Mouse (Mus musculus) neural tube, embryonic 11.5 days (tissue): ENCODE measurements around the gene Mtf1. TPM values are rescaled to one million over a fixed set of nuclear protein-coding genes. Genes with fewer than 3 reads are reported as not detected.

Source experiments
- ATAC-seq: fragments of 200-750 bp; cut with Nextera tagmentation; 2 replicates; pipeline ENCODE4 v1.8.0; 2017; ENCODE audit warnings: moderate number of reproducible peaks, mild to moderate bottlenecking, moderate TSS enrichment, moderate library complexity; ENCODE audit not compliant: insufficient read depth, low FRiP score, low TSS enrichment
- DNase-seq: peaks from one replicate; pipeline ENCODE4 v3.0.0-alpha.2; 2015; ENCODE audit warnings: low spot score
- H3K27ac ChIP-seq: fragments of 300-500 bp; sonication (generic); 2 replicates; pipeline ENCODE4 v1.5.1; 2014; ENCODE audit warnings: low read depth, mild to moderate bottlenecking, low read length
- H3K27me3 ChIP-seq: fragments of 300-500 bp; sonication (generic); 2 replicates; pipeline ENCODE4 v1.6.1; 2014; ENCODE audit warnings: mild to moderate bottlenecking, low read length, mixed read lengths; ENCODE audit not compliant: control insufficient read depth, insufficient read depth
- H3K36me3 ChIP-seq: fragments of 300-500 bp; sonication (generic); 2 replicates; pipeline ENCODE4 v1.6.1; 2014; ENCODE audit warnings: mild to moderate bottlenecking, low read length, moderate library complexity, mixed read lengths; ENCODE audit not compliant: control insufficient read depth, insufficient read depth
- H3K4me1 ChIP-seq: fragments of 300-500 bp; sonication (generic); 2 replicates; pipeline ENCODE4 v1.6.1; 2014; ENCODE audit warnings: low read length, mixed read lengths; ENCODE audit not compliant: control insufficient read depth, insufficient read depth
- H3K4me2 ChIP-seq: fragments of 300-500 bp; sonication (generic); 2 replicates; pipeline ENCODE4 v1.6.1; 2014; ENCODE audit warnings: low read depth, mild to moderate bottlenecking, moderate library complexity
- H3K4me3 ChIP-seq: fragments of 300-500 bp; sonication (generic); 2 replicates; pipeline ENCODE4 v1.5.1; 2014; ENCODE audit warnings: low read depth, low read length
- H3K9ac ChIP-seq: fragments of 300-500 bp; sonication (generic); 2 replicates; pipeline ENCODE4 v1.6.1; 2014; ENCODE audit warnings: mild to moderate bottlenecking, low read length
- H3K9me3 ChIP-seq: fragments of 300-500 bp; sonication (generic); 2 replicates; pipeline ENCODE4 v1.6.1; 2016; ENCODE audit warnings: low read length; ENCODE audit not compliant: control insufficient read depth
- WGBS: fragments of 180-500 bp; shearing (Covaris S2); extraction: QIAGEN DNeasy Blood & Tissue Kit; methylation state at CpG from one replicate; pipeline ENCODE4 v1.1.7; 2014; 5-methylcytosine and 5-hydroxymethylcytosine counted together
- polyA plus RNA-seq: library from polyadenylated mRNA; unstranded; fragments of >200 nt; fragmentation: Nextera tagmentation; extraction: Ambion mirVana; gene quantifications from 2 replicates; pipeline ENCODE4 v1.2.1, GENCODE M21; 2014

Gene Mtf1
- 15.3 and 16.0 TPM in 2 replicates for polyA plus RNA-seq

- ATAC-seq (peak; percentile 72), DNase-seq (peak; percentile 92)
- peak within 1 kb of the TSS; percentile 73 for H3K4me3 ChIP-seq
- H3K9me3 ChIP-seq, result no peaks in the 10 kb centered on the region
- H3K4me1 ChIP-seq, result peaks cover 7% of the 10 kb centered on the region
- peak within 1 kb of the TSS; percentile 95 for H3K27ac ChIP-seq
- peak within 1 kb of the TSS; percentile 94 for H3K9ac ChIP-seq
- H3K36me3 ChIP-seq, result peaks cover 2% of the 10 kb centered on the region; the same call in 1 of the 2 replicates
- peak within 1 kb of the TSS; percentile 89 for H3K4me2 ChIP-seq
- no peaks in the 10 kb centered on the region for H3K27me3 ChIP-seq
- 3% methylated on average over 20 of the region's 21 CpGs for WGBS
These were observed at the start of gene Mtf1 for GRCm38 (mm10) chr4:124801552-124802308. Mtf1 (plus strand) TSS chr4:124802104.

DNA sequence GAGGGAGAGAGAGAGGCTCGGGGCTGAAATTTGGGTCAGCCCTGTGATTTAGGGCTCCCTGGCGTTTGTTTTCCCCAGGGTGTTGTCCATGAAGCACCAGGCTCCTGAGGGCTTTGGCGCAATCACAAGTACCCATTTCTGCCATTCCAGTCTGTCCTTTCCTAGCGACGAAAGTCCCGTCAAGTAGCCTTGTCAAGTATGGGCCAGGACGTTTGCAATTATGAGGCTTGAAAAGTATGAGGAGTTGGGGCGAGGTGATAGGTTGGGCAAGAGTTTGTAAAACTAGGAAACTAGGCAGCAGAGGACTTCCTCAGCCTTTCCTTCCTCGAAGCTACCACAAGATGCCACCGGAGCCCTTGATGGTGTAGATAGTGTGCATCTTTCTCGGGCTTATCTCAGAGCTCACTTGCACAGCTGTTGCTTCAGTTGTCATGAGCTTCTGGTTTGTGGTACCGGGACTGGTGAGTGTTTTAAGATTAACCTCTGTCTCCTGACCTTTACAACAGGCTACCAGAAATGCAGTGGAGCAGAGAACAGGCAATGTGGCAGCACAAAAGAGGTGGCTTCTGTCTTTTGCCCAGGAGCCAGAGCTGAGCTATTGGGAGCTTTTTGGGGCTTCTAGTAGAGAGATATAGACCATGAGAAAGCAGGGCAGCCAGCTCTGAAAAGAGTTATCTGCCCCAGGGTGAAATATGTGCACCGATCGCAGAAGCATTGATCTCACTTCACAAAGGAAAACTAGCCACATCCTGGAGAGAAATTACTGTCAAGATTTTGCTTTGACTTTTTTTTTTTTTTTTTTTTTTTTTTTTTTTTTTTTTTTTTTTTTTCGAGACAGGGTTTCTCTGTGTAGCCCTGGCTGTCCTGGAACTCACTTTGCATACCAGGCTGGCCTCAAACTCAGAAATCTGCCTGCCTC, 49.4 kb upstream of the Mtf1 start:
- 19% methylated on average over 14 of the region's 15 CpGs for WGBS

DNA sequence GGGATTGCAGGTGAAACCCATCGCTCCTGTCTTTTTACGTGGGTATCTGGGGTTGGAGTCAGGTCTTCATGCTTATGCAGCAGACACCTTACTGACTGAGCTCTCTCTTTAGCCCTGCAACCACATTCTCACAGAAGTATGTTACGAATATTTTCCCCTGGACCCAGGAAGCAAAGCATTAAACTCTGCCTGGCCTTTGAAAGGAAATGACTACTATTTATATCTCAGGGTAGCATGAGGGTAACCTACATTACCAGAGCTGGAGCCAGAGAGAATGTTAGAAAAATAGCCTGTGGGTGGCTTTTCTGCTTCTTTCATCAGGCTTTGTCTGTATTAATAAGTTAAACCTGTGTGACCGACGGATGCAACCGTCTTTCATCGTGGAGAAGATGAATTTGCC, 46.4 kb upstream of the Mtf1 start:
- WGBS, result 83% methylated on average over 7 of the region's 7 CpGs
- ATAC-seq (no peak), DNase-seq (no peak)
- H3K4me3 ChIP-seq, result no peak overlapping the region
- peaks cover 10% of the 10 kb centered on the region for H3K4me1 ChIP-seq
- no peaks in the 10 kb centered on the region for H3K9me3 ChIP-seq
- H3K27ac ChIP-seq, result no peak overlapping the region
- H3K4me2 ChIP-seq, result no peak overlapping the region
- H3K9ac ChIP-seq, result no peak overlapping the region
- H3K36me3 ChIP-seq, result no peaks in the 10 kb centered on the region
- H3K27me3 ChIP-seq, result no peaks in the 10 kb centered on the region

More for the DNA sequence above, 49.4 kb upstream of the Mtf1 start:
- no peak for ATAC-seq
- H3K9me3 ChIP-seq, result no peaks in the 10 kb centered on the region
- DNase-seq, result no peak
- H3K9ac ChIP-seq, result no peak overlapping the region; the same call in 1 of the 2 replicates
- peak overlapping the region; percentile 70 for H3K4me3 ChIP-seq
- peak overlapping the region; percentile 97 for H3K4me2 ChIP-seq
- H3K27ac ChIP-seq, result no peak overlapping the region
- H3K36me3 ChIP-seq, result no peaks in the 10 kb centered on the region
- H3K27me3 ChIP-seq, result no peaks in the 10 kb centered on the region
- peaks cover 10% of the 10 kb centered on the region for H3K4me1 ChIP-seq

- DNase-seq, result no peak
- H3K4me2 ChIP-seq, result no peak overlapping the region
- no peaks in the 10 kb centered on the region for H3K36me3 ChIP-seq
- WGBS, result 86% methylated on average over 7 of the region's 7 CpGs
- no peak overlapping the region for H3K4me3 ChIP-seq
- H3K27ac ChIP-seq, result no peak overlapping the region
- H3K9me3 ChIP-seq, result no peaks in the 10 kb centered on the region
- ATAC-seq, result no peak
- H3K27me3 ChIP-seq, result no peaks in the 10 kb centered on the region
- H3K9ac ChIP-seq, result no peak overlapping the region
- H3K4me1 ChIP-seq, result no peaks in the 10 kb centered on the region
These were observed 42.5 kb upstream of the Mtf1 start for GRCm38 (mm10) chr4:124759305-124759811.

DNA sequence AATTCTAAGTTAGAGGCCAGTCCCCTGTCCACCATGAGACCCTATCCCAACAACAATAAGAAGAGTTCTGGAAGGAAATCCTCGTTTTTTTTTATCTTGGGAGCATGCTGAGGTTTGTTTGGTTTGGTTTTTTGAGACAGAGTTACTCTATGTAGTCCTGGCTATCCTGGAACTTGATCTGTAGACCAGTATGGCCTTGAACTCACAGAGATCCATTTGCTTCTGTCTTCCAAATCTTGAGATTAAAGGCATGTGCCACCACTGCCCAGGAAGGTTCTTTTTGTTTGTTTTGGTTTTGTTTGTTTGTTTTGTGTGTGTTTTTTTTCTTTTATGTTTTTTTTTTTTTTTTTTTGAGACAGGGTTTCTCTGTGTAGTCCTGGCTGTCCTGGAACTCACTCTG, 40.7 kb upstream of the Mtf1 start:
- Histone ChIP-seq H3K4me1 (no peaks in the 10 kb centered on the region), H3K36me3 (no peaks in the 10 kb centered on the region), H3K27ac (no peak overlapping the region), H3K9me3 (no peaks in the 10 kb centered on the region), H3K4me3 (no peak overlapping the region), H3K4me2 (no peak overlapping the region), H3K9ac (no peak overlapping the region), H3K27me3 (no peaks in the 10 kb centered on the region)
- DNase-seq (no peak), ATAC-seq (no peak)
- WGBS, result 61% methylated on average over 1 of the region's 1 CpGs

DNA sequence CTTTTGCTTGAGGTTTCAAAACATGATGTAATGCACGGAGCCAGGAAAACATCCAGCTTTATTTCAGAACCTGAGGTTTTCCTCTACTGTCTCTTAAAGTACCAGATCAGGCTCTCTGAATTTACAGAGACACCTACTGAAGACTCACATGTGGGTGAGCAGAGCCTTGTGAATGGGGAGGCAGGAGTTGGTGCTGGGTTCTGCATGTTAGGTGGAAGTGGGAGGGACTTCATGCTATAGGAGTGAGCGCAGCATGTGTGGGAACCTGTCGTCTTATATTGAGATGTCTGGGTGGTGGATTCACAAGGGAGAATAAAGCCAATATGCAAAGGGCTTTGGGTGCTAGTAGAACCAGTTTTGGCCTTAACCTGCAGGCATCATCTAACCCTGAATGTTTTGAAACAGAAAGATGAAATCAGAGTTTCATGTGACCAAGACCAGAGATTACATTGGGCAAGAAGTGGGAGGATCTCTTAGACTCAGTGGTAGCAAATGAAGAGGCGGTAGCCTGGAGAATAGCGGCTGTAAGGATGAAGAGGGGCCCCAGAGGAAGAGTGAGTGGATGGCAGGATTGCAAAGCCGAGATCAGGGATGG, 38.9 kb upstream of the Mtf1 start:
- Histone ChIP-seq H3K27ac (no peak overlapping the region), H3K36me3 (no peaks in the 10 kb centered on the region), H3K4me2 (no peak overlapping the region), H3K27me3 (no peaks in the 10 kb centered on the region), H3K4me3 (no peak overlapping the region), H3K4me1 (no peaks in the 10 kb centered on the region), H3K9me3 (no peaks in the 10 kb centered on the region), H3K9ac (no peak overlapping the region)
- 88% methylated on average over 6 of the region's 6 CpGs for WGBS
- no peak for ATAC-seq
- DNase-seq, result no peak

DNA sequence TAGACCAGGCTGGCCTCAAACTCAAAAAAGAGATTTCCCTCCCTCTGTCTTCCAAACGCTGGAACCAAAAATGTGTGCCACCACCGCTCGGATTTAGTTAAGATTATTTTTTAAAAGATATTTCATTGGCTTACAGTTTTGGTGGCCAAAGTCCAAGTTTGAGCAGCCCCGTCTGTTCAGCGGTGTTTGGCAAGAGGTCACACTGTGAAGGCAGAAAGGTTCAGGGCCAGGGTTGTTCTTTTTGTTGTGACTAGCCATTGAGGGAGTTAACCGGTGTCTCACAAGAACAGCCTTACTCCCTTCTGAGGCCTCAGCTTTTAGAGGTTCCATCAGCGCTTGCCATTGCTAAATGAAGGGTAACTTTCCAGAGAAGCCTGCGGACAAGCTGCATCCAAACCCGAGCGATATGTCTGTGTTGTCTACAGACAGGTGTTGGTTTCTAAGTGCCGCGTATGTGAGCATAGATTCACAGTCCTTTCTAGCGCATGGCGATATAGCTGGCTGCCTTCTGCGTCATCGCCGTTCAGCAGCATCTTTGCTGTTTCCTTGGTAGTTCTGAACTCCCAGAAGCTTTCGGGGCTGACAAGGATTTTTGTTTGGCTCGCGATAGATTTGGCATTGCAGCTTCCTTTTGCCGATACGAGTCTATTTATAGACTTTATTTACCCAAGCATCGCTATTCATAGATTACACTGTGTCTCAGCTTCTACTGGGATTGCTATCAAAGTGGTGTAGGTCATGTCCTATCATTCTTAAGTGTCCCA, 35.9 kb upstream of the Mtf1 start:
- no peak overlapping the region for H3K4me2 ChIP-seq

DNA sequence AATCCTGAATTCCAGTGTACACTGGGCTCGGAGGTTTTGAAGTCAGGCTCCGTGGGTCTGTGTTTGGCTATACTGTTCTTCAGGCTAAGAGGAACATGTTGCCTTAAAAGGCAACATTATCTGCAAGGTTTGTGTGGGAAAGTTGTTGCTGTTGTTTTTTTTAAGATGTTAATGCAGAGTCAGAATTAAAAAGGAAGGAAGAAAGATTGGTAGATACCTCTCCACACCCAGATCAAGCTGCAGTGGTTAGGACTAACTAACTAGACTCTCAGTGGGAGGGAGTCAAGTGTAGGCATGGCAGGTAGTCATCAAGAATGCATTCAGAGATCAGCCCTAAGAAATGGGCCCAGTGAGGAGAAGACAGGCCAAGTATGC, 35.4 kb upstream of the Mtf1 start:
- no peak overlapping the region for H3K27ac ChIP-seq
- no peaks in the 10 kb centered on the region for H3K4me1 ChIP-seq
- 94% methylated on average over 2 of the region's 2 CpGs for WGBS
- H3K27me3 ChIP-seq, result no peaks in the 10 kb centered on the region
- H3K4me3 ChIP-seq, result no peak overlapping the region
- no peaks in the 10 kb centered on the region for H3K9me3 ChIP-seq
- no peaks in the 10 kb centered on the region for H3K36me3 ChIP-seq
- no peak overlapping the region for H3K4me2 ChIP-seq
- no peak for DNase-seq
- no peak overlapping the region for H3K9ac ChIP-seq
- no peak for ATAC-seq

More for the DNA sequence above, 35.9 kb upstream of the Mtf1 start:
- H3K36me3 ChIP-seq, result no peaks in the 10 kb centered on the region
- H3K27me3 ChIP-seq, result no peaks in the 10 kb centered on the region
- H3K27ac ChIP-seq, result no peak overlapping the region
- H3K9ac ChIP-seq, result no peak overlapping the region
- 95% methylated on average over 23 of the region's 23 CpGs for WGBS
- DNase-seq (no peak), ATAC-seq (no peak)
- H3K4me3 ChIP-seq, result no peak overlapping the region
- H3K4me1 ChIP-seq, result no peaks in the 10 kb centered on the region
- no peaks in the 10 kb centered on the region for H3K9me3 ChIP-seq
